In the genomic region with DNA sequence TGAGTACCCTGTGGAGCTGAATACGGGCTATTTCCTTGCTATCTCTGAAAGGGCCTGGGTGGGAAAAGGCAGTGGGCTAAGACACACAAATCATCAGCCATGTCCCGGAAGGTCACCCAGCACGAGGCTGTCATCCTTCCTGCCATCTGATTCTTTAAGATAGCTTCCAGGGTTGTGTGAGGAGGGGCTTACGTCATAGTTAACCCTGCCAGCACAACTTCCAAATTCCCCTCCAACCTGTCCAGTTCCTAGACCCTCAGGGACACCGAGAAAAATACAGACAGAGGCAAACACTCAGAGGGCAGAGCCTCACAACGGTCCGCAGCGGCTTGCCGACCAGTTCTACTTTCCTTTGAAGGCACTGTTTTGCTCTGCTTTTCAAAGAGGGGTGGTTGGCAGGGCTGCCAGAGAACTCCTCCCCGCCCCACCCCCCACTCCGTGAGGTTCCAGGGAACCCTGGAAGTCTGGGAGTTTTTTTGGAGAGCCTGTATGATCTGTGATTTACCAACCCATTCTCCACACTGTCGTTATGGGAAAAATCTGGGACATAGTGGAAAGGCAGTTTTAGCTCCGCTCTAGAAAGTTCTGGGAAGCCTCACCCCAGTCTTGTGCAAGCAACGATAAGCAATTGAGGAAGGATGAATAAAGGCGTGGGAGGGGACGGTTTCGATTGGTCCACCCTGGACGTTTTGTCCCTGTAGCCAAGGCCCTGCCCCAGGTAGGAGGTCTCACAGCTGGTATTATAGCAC, we compare ENCODE assay signal across 9 mouse cellular contexts. TPM values are rescaled to one million over a fixed set of nuclear protein-coding genes. Genes with fewer than 3 reads are reported as not detected.
DNase-seq lines count a peak whose midpoint lies in the region; ATAC-seq and TF ChIP-seq lines count a peak whose summit lies in the region.
"Had no signal": no experiment of that assay in that cellular context is flagged by ENCODE, and none has a peak within 500 bp of the region (broad histone marks: within the 10 kb centered on the region; RNA-seq: fewer than 3 reads in every experiment).

No protein-coding gene starts in this region.

- peaks cover 48% of the 10 kb centered on the region for H3K4me1 ChIP-seq in heart, embryonic 13.5 days
- peaks cover 24% of the 10 kb centered on the region for H3K4me1 ChIP-seq in lung, embryonic 14.5 days (ENCODE audit: insufficient read depth)

- TF ChIP-seq CTCF in lung, embryonic 14.5 days (IDR thresholded peaks at IDR 0.05; ENCODE audit: low read depth): no peak

- peak overlapping the region; percentile 46 for H3K27ac ChIP-seq in heart, embryonic 13.5 days (replicated peaks)
- no peak overlapping the region; the same call in 1 of the 2 replicates for H3K27ac ChIP-seq in lung, embryonic 14.5 days (ENCODE audit: low read depth)

- 33% methylated on average over 18 of the region's 18 CpGs for WGBS in heart, embryonic 13.5 days
- 32% methylated on average over 18 of the region's 18 CpGs for WGBS in lung, embryonic 14.5 days

- H3K27me3 ChIP-seq in heart, embryonic 13.5 days (replicated peaks): peaks cover 20% of the 10 kb centered on the region; the same call in 1 of the 2 replicates
- H3K27me3 ChIP-seq in lung, embryonic 14.5 days (ENCODE audit: insufficient read depth, low read length): no peaks in the 10 kb centered on the region

- H3K4me3 ChIP-seq in heart, embryonic 13.5 days: peak overlapping the region; percentile 51
- H3K4me3 ChIP-seq in lung, embryonic 14.5 days (ENCODE audit: low read depth, low read length): peak overlapping the region; percentile 36

- peaks cover 3% of the 10 kb centered on the region; the same call in 1 of the 2 replicates for H3K36me3 ChIP-seq in heart, embryonic 13.5 days
- no peaks in the 10 kb centered on the region for H3K36me3 ChIP-seq in lung, embryonic 14.5 days (ENCODE audit: insufficient read depth)

- no peak for ATAC-seq in heart, embryonic 13.5 days (ENCODE audit: extremely low read depth, insufficient number of reproducible peaks, low FRiP score, low TSS enrichment)
- ATAC-seq in lung, embryonic 14.5 days (ENCODE audit: insufficient read depth): no peak

- H3K4me2 ChIP-seq in heart, embryonic 13.5 days: peak overlapping the region; percentile 83
- peak overlapping the region; percentile 67 for H3K4me2 ChIP-seq in lung, embryonic 14.5 days

- H3K9ac ChIP-seq in heart, embryonic 13.5 days: peak overlapping the region; percentile 82
- H3K9ac ChIP-seq in lung, embryonic 14.5 days: peak overlapping the region; percentile 34

- H3K9me3 ChIP-seq in heart, embryonic 13.5 days: no peaks in the 10 kb centered on the region
- no peaks in the 10 kb centered on the region for H3K9me3 ChIP-seq in lung, embryonic 14.5 days (ENCODE audit: low read depth, low read length)

- peak; percentile 76 for DNase-seq in adrenal gland, adult 2 months
- DNase-seq in adrenal gland, postnatal 25 days: no peak
- peak; percentile 36 for DNase-seq in 416B (ENCODE audit: low read depth)
- no peak for DNase-seq in lung, embryonic 14.5 days
- no peak for DNase-seq in layer of hippocampus, postnatal 36 days
- no peak for DNase-seq in ovary, adult 18-20 months (ENCODE audit: low spot score)
- DNase-seq in testis, postnatal 14 days (ENCODE audit: low spot score): no peak

RNA-seq across cellular contexts. Expression of gene Mst1r, which starts 1.9 kb away (rescaled TPM):
- 1 to 10 TPM; 7.4 to 8.1 TPM for total RNA-seq in adrenal gland, adult 2 months (2021)
- polyA plus RNA-seq in adrenal gland, adult 2 months (2012; rRNA removed): 34.0 and 41.0 TPM in 2 replicates
- 8.3 and 18.7 TPM in 2 replicates for total RNA-seq in adrenal gland, postnatal 25 days (2021)
- polyA plus RNA-seq in heart, embryonic 13.5 days (2015; fragmentation: Nextera tagmentation; extraction: Ambion mirVana): 2.7 and 4.1 TPM in 2 replicates
- polyA plus RNA-seq in lung, embryonic 14.5 days (2014; fragmentation: Nextera tagmentation; extraction: Ambion mirVana): 1.7 and 2.2 TPM in 2 replicates
- total RNA-seq in layer of hippocampus, postnatal 36 days (2021): 1 to 10 TPM; 1.6 to 1.7 TPM

RNA-seq across cellular contexts. Expression of gene Actl11, which starts 19.7 kb away (rescaled TPM):
- total RNA-seq in adrenal gland, adult 2 months (2021): not detected
- polyA plus RNA-seq in adrenal gland, adult 2 months (2012; rRNA removed): not detected in 2 replicates
- total RNA-seq in adrenal gland, postnatal 25 days (2021): not detected in 2 replicates
- not detected in 2 replicates for polyA plus RNA-seq in heart, embryonic 13.5 days (2015; fragmentation: Nextera tagmentation; extraction: Ambion mirVana)
- not detected in 2 replicates for polyA plus RNA-seq in lung, embryonic 14.5 days (2014; fragmentation: Nextera tagmentation; extraction: Ambion mirVana)
- not detected for total RNA-seq in layer of hippocampus, postnatal 36 days (2021)
- total RNA-seq: liver, adult 2 months had no signal
- polyA plus RNA-seq: liver, adult 2 months had no signal

RNA-seq across cellular contexts. Expression of gene Mon1a, which starts 20.6 kb away (rescaled TPM):
- total RNA-seq in adrenal gland, adult 2 months (2021): 10 to 100 TPM; 19.2 to 20.5 TPM
- polyA plus RNA-seq in adrenal gland, adult 2 months (2012; rRNA removed): 41.3 and 42.9 TPM in 2 replicates
- total RNA-seq in adrenal gland, postnatal 25 days (2021): 15.8 and 18.9 TPM in 2 replicates
- 8.1 and 9.1 TPM in 2 replicates for polyA plus RNA-seq in heart, embryonic 13.5 days (2015; fragmentation: Nextera tagmentation; extraction: Ambion mirVana)
- 11.9 and 13.0 TPM in 2 replicates for polyA plus RNA-seq in lung, embryonic 14.5 days (2014; fragmentation: Nextera tagmentation; extraction: Ambion mirVana)
- 10 to 100 TPM; 23.0 to 25.5 TPM for total RNA-seq in layer of hippocampus, postnatal 36 days (2021)

RNA-seq across cellular contexts. Expression of gene Camkv, which starts 26.9 kb away (rescaled TPM):
- total RNA-seq in adrenal gland, adult 2 months (2021): 1 to 10 TPM; 2.9 to 5.2 TPM
- polyA plus RNA-seq in adrenal gland, adult 2 months (2012; rRNA removed): 7.8 and 9.5 TPM in 2 replicates
- total RNA-seq in adrenal gland, postnatal 25 days (2021): 2.4 and 3.1 TPM in 2 replicates
- 0.63 and 1.0 TPM in 2 replicates for polyA plus RNA-seq in heart, embryonic 13.5 days (2015; fragmentation: Nextera tagmentation; extraction: Ambion mirVana)
- polyA plus RNA-seq in lung, embryonic 14.5 days (2014; fragmentation: Nextera tagmentation; extraction: Ambion mirVana): 2.7 TPM in 2 replicates
- 100 to 1,000 TPM; 510 to 566 TPM for total RNA-seq in layer of hippocampus, postnatal 36 days (2021)
- total RNA-seq: liver, adult 2 months had no signal
- polyA plus RNA-seq: liver, adult 2 months had no signal

RNA-seq across cellular contexts. Expression of gene Rbm6, which starts 35.5 kb away (rescaled TPM):
- 10 to 100 TPM; 40.3 to 47.8 TPM for total RNA-seq in adrenal gland, adult 2 months (2021)
- polyA plus RNA-seq in adrenal gland, adult 2 months (2012; rRNA removed): 11.8 and 15.3 TPM in 2 replicates
- 71.3 and 72.9 TPM in 2 replicates for total RNA-seq in adrenal gland, postnatal 25 days (2021)
- polyA plus RNA-seq in heart, embryonic 13.5 days (2015; fragmentation: Nextera tagmentation; extraction: Ambion mirVana): 46.5 and 48.4 TPM in 2 replicates
- polyA plus RNA-seq in lung, embryonic 14.5 days (2014; fragmentation: Nextera tagmentation; extraction: Ambion mirVana): 73.2 and 74.4 TPM in 2 replicates
- total RNA-seq in layer of hippocampus, postnatal 36 days (2021): 10 to 100 TPM; 58.4 to 72.0 TPM

Comparison
In these comparisons a context has a peak if more than half of its experiments do, and no peak if none do; other contexts are left out.
1. DNase-seq: peak in adrenal gland, adult 2 months (single experiment) and 416B (single experiment); none in adrenal gland, postnatal 25 days (single experiment), lung, embryonic 14.5 days (single experiment), layer of hippocampus, postnatal 36 days (0 of 2), ovary, adult 18-20 months (single experiment) and testis, postnatal 14 days (single experiment).